Mouse (Mus musculus) liver, adult 2 months (tissue): ENCODE results near the gene Hsd3b7. TPM values are rescaled to one million over a fixed set of nuclear protein-coding genes. Genes with fewer than 3 reads are reported as not detected.
"Not testable (repeated sequence)": the region's sequence is repeated elsewhere in the genome, so short reads cannot be mapped to it uniquely, and the experiment has no call there.

Experiments used
- DNase-seq: peaks from one replicate; pipeline ENCODE4 v3.0.0-alpha.2; 2011; ENCODE audit warnings: low read depth, low spot score; ENCODE audit errors: extremely low read depth
- H3K27ac ChIP-seq: fragments of 200-500 bp; replicated peaks from 2 replicates; pipeline ENCODE4 v1.5.1; 2012; ENCODE audit warnings: low read depth, mild to moderate bottlenecking, control low read depth, inconsistent platforms, low read length; ENCODE audit not compliant: insufficient read depth
- H3K27me3 ChIP-seq: fragments of 200-500 bp; 2 replicates; pipeline ENCODE4 v1.6.1; 2012; ENCODE audit warnings: mild to moderate bottlenecking, moderate library complexity, low read length, inconsistent platforms; ENCODE audit not compliant: control insufficient read depth, insufficient read depth
- H3K36me3 ChIP-seq: fragments of 200-500 bp; 2 replicates; pipeline ENCODE4 v1.6.1; 2012; ENCODE audit warnings: low read length, inconsistent platforms; ENCODE audit not compliant: control insufficient read depth, insufficient read depth
- H3K4me1 ChIP-seq: fragments of 200-500 bp; 2 replicates; pipeline ENCODE4 v1.6.1; 2011; ENCODE audit warnings: low read length; ENCODE audit not compliant: control insufficient read depth, insufficient read depth
- H3K4me3 ChIP-seq: fragments of 200-500 bp; 2 replicates; pipeline ENCODE4 v1.5.1; 2011; ENCODE audit warnings: low read depth, mild to moderate bottlenecking, control low read depth, low read length, moderate library complexity; ENCODE audit not compliant: insufficient read depth
- H3K79me2 ChIP-seq: fragments of 200-500 bp; 2 replicates; pipeline ENCODE4 v1.6.1; 2012; ENCODE audit warnings: inconsistent platforms, mild to moderate bottlenecking, low read length, moderate library complexity; ENCODE audit not compliant: control insufficient read depth, insufficient read depth
- H3K9ac ChIP-seq: fragments of 200-500 bp; 2 replicates; pipeline ENCODE4 v1.6.1; 2012; ENCODE audit warnings: low read depth, mild to moderate bottlenecking, control low read depth, inconsistent platforms, low read length
- CTCF ChIP-seq: fragments of 200-500 bp; IDR thresholded peaks from 2 replicates; pipeline ENCODE4 v1.5.1; 2011; ENCODE audit warnings: low read depth, low read length, control low read depth
- POLR2A ChIP-seq: fragments of 200-500 bp; IDR thresholded peaks from 2 replicates; pipeline ENCODE4 v1.6.1; 2011; ENCODE audit warnings: low read length, control low read depth; ENCODE audit not compliant: insufficient read depth; ENCODE audit errors: extremely low read depth
- WGBS: fragments of 180-500 bp; shearing (Covaris S2); methylation state at CpG from one replicate; pipeline ENCODE4 v1.1.7; 2018; 5-methylcytosine and 5-hydroxymethylcytosine counted together
- polyA plus RNA-seq: library from polyadenylated mRNA; depleted of rRNA; stranded (reverse); fragments of >200 nt; gene quantifications from 2 replicates; pipeline ENCODE4 v1.2.3, GENCODE M21; 2012
- total RNA-seq: library from RNA; depleted of rRNA; stranded (reverse); fragments of >200 nt; gene quantifications from 2 replicates; pipeline ENCODE4 v1.2.3, GENCODE M21; 2014

The Hsd3b7 gene
- total and polyA plus RNA-seq, 2 experiments = 477 to 1,162 TPM

DNA sequence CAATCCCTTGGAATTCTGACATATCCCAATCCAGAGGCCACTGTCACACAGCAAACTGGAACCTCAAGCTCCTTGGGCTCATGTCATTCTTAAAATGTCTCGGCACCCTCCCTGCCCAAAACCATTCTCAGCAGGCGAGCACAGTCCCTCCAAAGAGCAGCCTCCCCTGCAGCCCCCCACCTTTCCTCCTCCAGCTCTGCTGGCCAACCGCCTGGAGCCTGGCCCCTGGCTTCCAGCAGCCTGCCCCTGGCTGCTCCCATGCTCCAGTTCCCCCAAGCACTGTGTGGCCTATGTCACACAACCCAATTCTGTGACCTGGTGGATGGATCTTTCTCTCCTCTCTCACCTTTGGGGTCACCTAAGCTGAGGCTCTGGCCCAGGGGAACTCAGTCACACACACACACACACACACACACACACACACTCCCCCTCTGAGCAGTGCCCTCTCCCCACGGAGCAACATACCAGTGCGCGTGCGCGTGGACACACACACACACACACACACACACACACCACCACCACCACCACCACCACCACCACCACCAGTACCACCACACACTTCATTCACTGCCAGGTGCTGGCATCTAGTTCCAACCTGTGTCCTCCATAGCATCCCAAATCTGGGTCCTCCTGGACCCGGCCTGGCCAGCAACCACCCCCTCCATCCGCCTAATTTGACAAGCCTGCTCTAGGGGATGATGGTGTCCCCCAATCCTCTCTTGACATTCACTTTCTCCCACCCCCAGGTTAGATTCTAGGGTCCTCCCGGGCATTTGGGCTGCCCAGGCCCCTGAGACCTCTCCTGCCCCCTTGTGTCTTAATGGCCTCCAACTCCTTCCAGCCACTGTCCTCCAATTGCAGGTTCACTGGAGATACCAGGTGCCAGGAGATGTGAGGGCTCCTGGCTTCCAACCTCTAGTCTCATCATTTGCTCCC, 23.1 kb downstream of the Hsd3b7 start:
- no peaks in the 10 kb centered on the region for H3K79me2 ChIP-seq
- H3K27me3 ChIP-seq = no peaks in the 10 kb centered on the region
- TF ChIP-seq POLR2A (no peak), CTCF (no peak)
- no peak overlapping the region for H3K9ac ChIP-seq
- H3K27ac ChIP-seq = no peak overlapping the region
- no peak for DNase-seq
- WGBS = 92% methylated on average over 11 of the region's 11 CpGs
- no peak overlapping the region for H3K4me3 ChIP-seq
- no peaks in the 10 kb centered on the region for H3K36me3 ChIP-seq
- no peaks in the 10 kb centered on the region for H3K4me1 ChIP-seq

DNA sequence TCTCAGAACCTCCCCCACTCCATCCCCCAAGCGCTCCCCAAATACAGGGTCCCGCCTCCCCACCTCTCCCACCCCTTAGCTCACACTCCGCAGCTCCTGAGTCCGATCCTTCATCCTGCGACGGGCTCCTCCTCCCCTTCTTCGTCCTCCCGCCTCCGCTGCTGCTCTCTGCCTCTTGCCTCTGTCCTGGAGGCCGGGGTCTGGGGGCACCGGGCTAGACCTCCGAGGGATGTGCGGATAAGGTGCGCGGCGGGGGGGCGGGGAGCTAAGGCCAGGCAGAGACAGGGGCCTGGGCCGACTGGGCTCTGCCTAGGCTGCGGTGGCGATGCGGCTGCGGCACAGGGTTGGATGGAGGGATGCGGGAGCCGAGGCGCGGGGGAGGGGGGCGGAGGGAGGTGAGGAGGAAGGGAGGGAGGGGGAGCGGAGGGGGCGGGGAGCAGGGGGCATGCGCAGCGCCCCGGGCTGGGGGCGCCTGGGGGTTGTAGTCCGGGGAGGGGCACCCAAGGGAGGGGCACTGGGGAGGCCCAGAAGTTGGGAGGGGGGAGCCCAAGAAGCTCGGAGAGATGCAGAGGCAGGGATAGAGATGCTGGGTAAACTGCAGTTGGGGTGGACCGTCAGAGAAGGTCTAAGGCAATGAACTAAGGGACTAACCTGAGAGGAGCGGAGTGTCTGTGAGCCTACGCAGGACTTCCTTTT, 23.9 kb downstream of the Hsd3b7 start, which contains the start of the genes Stx4a and Stx1b:
TSS of gene Stx4a (plus strand) at position 119 of the 696 bp plus-strand sequence.
TSS of gene Stx1b (minus strand) at position 374 of the 696 bp plus-strand sequence.
- Histone ChIP-seq H3K36me3 (no peaks in the 10 kb centered on the region), H3K27ac (no peak within 1 kb of the TSS), H3K4me3 (no peak within 1 kb of the TSS; the same call in 1 of the 2 replicates), H3K9ac (no peak within 1 kb of the TSS), H3K27me3 (no peaks in the 10 kb centered on the region), H3K79me2 (no peaks in the 10 kb centered on the region), H3K4me1 (no peaks in the 10 kb centered on the region)
- 46% methylated on average over 37 of the region's 38 CpGs for WGBS
- TF ChIP-seq CTCF (no peak), POLR2A (no peak)
- DNase-seq = no peak

DNA sequence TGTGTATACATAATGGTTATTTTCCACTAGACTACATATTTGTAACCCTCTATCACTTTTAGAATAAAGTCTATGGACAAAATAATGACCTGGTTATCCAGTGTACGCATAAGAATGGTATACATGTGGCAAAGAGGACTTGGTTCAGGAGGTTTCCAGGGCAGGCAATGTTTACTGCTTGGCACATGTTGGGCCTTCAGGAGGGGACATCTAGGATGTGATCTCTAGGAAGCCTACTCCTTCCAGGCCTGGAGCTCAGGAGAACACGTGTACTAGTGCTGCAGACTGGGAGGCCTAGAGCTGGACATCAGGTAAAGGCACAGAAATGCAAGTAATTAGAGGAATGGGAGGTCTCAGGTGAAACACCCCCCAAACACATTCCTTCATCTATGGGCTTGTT, 35.1 kb downstream of the Hsd3b7 start:
- no peaks in the 10 kb centered on the region for H3K36me3 ChIP-seq
- 72% methylated on average over 2 of the region's 2 CpGs for WGBS
- no peak for DNase-seq
- H3K9ac ChIP-seq = no peak overlapping the region
- H3K79me2 ChIP-seq = no peaks in the 10 kb centered on the region
- no peaks in the 10 kb centered on the region for H3K27me3 ChIP-seq
- H3K4me1 ChIP-seq = no peaks in the 10 kb centered on the region
- TF ChIP-seq CTCF (no peak), POLR2A (no peak)
- H3K4me3 ChIP-seq = no peak overlapping the region
- H3K27ac ChIP-seq = no peak overlapping the region

DNA sequence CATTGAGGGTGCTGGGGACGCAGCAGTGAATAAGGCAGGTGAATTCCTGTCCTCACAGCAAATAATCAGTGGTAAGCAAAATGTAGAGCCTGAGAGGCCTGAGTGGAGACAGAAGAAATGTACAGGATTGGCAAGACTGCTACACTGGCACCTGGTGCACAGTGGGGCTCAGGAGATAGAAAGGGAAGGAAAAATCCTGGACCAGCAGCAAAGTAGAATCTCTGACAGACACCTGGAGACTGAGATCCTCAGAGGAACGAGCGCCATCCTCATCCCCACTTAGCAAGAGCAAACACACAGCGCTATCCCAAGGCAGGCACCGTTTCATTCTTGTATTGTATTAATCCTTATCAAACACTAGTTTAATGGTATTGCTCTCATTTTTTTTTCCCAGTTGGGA, 37.1 kb downstream of the Hsd3b7 start:
- Histone ChIP-seq H3K4me1 (peaks cover 4% of the 10 kb centered on the region; the same call in 1 of the 2 replicates), H3K27me3 (no peaks in the 10 kb centered on the region), H3K79me2 (no peaks in the 10 kb centered on the region), H3K36me3 (no peaks in the 10 kb centered on the region), H3K4me3 (no peak overlapping the region), H3K27ac (no peak overlapping the region), H3K9ac (no peak overlapping the region)
- TF ChIP-seq CTCF = no peak
- TF ChIP-seq POLR2A = no peak
- WGBS = 99% methylated on average over 5 of the region's 5 CpGs
- DNase-seq = no peak

DNA sequence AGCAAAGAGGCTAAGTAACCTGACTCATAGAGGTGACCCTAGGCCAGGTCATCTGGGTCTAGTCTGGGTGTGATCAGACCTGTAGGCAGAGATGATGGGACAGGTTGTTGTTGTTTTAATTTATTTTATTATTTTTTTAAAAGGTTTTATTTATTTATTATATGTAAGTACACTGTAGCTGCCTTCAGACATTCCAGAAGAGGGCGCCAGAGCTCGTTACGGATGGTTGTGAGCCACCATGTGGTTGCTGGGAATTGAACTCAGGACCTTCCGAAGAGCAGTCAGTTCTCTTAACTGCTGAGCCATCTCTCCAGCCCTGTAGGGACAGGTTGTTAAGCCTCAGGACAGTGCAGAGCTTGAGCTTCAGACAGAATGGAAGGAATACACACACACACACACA, 37.5 kb downstream of the Hsd3b7 start:
- H3K27ac ChIP-seq, DNase-seq, H3K4me3 ChIP-seq, H3K79me2 ChIP-seq, H3K27me3 ChIP-seq, H3K9ac ChIP-seq, H3K36me3 ChIP-seq, H3K4me1 ChIP-seq: not testable (repeated sequence)
- WGBS = 85% methylated on average over 4 of the region's 4 CpGs
- TF ChIP-seq CTCF = 0 out of 2 replicates have a peak, but pooled peaks have one; percentile 1

DNA sequence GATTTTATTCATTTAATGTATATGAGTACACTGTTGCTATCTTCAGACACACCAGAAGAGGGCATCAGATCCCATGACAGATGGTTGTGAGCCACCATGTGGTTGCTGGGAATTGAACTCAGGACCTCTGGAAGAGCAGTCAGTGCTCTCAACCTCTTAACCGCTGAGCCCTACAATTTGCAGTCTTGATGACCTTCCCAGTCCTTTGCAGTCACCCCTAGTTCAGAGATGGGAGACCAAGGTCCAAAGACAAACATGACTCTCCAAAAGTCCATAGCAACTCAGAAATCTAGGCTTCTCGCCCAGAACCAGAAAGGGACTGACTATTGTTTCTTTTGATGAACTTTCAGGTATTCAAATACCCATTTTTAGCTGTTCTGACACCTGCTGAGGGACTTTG, 39.6 kb downstream of the Hsd3b7 start:
- not testable (repeated sequence) for H3K36me3 ChIP-seq, H3K9ac ChIP-seq, H3K4me3 ChIP-seq, H3K79me2 ChIP-seq, H3K27me3 ChIP-seq, H3K27ac ChIP-seq, H3K4me1 ChIP-seq
- DNase-seq = peak; percentile 88
- WGBS = 22% methylated on average over 2 of the region's 2 CpGs
